Mouse (Mus musculus) small intestine, adult 2 months (tissue): ENCODE data around the gene Ercc2.

Source experiments
- CTCF ChIP-seq: fragments of 200-500 bp; IDR thresholded peaks from 2 replicates; pipeline ENCODE4 v1.5.1; 2012; ENCODE audit warnings: low read depth, mild to moderate bottlenecking, control low read depth, inconsistent platforms, low read length, moderate library complexity, mixed read lengths; ENCODE audit not compliant: insufficient replicate concordance, insufficient read length; ENCODE audit errors: extremely low read depth
- POLR2A ChIP-seq: fragments of 200-500 bp; IDR thresholded peaks from 2 replicates; pipeline ENCODE4 v1.6.1; 2012; ENCODE audit warnings: low read depth, mild to moderate bottlenecking, control low read depth, inconsistent platforms, low read length, moderate library complexity

- TF ChIP-seq CTCF (peak; percentile 95), POLR2A (no peak)
Observed at GRCm38 (mm10) chr7:19343210-19343808, 38.5 kb upstream of the Ercc2 start.
